Mouse (Mus musculus): Measurements from ENCODE around the gene Neu1.

DNA sequence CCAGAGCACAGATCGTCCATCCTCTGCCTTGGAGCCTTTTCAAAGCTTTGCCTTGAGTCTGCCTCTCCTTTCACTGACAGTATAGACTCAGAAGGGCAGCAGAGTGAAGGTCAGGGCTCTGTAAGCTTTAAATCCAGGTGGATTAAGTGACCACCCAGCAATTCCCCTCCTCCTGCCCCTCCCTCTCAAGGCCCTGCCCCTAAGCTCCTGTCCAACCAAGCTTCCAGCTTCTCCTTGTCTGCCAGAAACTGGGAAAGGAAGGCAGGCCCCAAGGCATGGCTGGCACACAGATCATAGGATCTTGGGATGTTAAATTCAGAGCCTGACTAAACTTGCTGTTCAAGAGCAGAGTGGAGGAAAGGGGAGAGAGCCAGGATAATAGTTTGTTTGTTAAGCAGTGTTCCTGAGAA is 33.6 kb downstream of the Neu1 start:
- TF ChIP-seq EP300 (IDR thresholded peaks at IDR 0.05; ENCODE audit: low read depth), result no peak
- TF ChIP-seq CTCF (IDR thresholded peaks at IDR 0.05; ENCODE audit: low read depth), result no peak

Measured in liver, embryonic 14.5 days (tissue).